Comparison of ENCODE assay signal across 12 mouse cellular contexts in genomic region chr5:77570364-77570763, GRCm38 (mm10).
A peak's percentile ranks its signal among the peaks of the same experiment; 100 is the strongest.
DNase-seq lines count a peak whose midpoint lies in the region; ATAC-seq lines count a peak whose summit lies in the region.
"Had no signal": no experiment of that assay in that cellular context is flagged by ENCODE, and none has a peak within 500 bp of the region (broad histone marks: within the 10 kb centered on the region; RNA-seq: fewer than 3 reads in every experiment).

No protein-coding gene starts in this region.

- 41% methylated on average over 9 of the region's 9 CpGs for WGBS in heart, embryonic 16.5 days
- WGBS in midbrain, embryonic 16.5 days = 53% methylated on average over 9 of the region's 9 CpGs
- WGBS in intestine, embryonic 16.5 days = 68% methylated on average over 9 of the region's 9 CpGs

- H3K4me2 ChIP-seq in heart, embryonic 16.5 days (ENCODE audit: low read depth, low read length) = no peak overlapping the region
- no peak overlapping the region for H3K4me2 ChIP-seq in midbrain, embryonic 16.5 days (ENCODE audit: low read length)
- no peak overlapping the region for H3K4me2 ChIP-seq in intestine, embryonic 16.5 days (ENCODE audit: low read depth, low read length)
- H3K4me2 ChIP-seq: liver, embryonic 11.5 days had no signal

- no peaks in the 10 kb centered on the region for H3K36me3 ChIP-seq in heart, embryonic 16.5 days (ENCODE audit: control insufficient read depth, insufficient read depth)
- no peaks in the 10 kb centered on the region for H3K36me3 ChIP-seq in midbrain, embryonic 16.5 days (ENCODE audit: control insufficient read depth, insufficient read depth, low read length)
- H3K36me3 ChIP-seq in intestine, embryonic 16.5 days (ENCODE audit: control insufficient read depth, insufficient read depth, low read length) = no peaks in the 10 kb centered on the region

- no peaks in the 10 kb centered on the region for H3K4me1 ChIP-seq in heart, embryonic 16.5 days (ENCODE audit: control insufficient read depth, insufficient read depth, low read length)
- no peaks in the 10 kb centered on the region for H3K4me1 ChIP-seq in midbrain, embryonic 16.5 days (ENCODE audit: control insufficient read depth, insufficient read depth, low read length)
- no peaks in the 10 kb centered on the region for H3K4me1 ChIP-seq in intestine, embryonic 16.5 days (ENCODE audit: control insufficient read depth, insufficient read depth, low read length)

- peak; percentile 52; the same call in 1 of the 2 replicates for ATAC-seq in heart, embryonic 16.5 days (replicated peaks; ENCODE audit: extremely low read depth, insufficient read depth, low FRiP score)
- ATAC-seq in midbrain, embryonic 16.5 days = peak; percentile 54; the same call in 1 of the 2 replicates
- ATAC-seq in intestine, embryonic 16.5 days = no peak

- no peak overlapping the region; the same call in 1 of the 2 replicates for H3K27ac ChIP-seq in heart, embryonic 16.5 days (ENCODE audit: low read length)
- H3K27ac ChIP-seq in midbrain, embryonic 16.5 days (ENCODE audit: low read length) = no peak overlapping the region
- H3K27ac ChIP-seq in intestine, embryonic 16.5 days (ENCODE audit: low read length) = no peak overlapping the region
- H3K27ac ChIP-seq: stomach, postnatal 0 days had no signal

- H3K9me3 ChIP-seq in heart, embryonic 16.5 days (replicated peaks; ENCODE audit: control insufficient read depth, low read length) = no peaks in the 10 kb centered on the region
- H3K9me3 ChIP-seq in midbrain, embryonic 16.5 days (replicated peaks; ENCODE audit: control insufficient read depth, low read length, poor library complexity, severe bottlenecking) = no peaks in the 10 kb centered on the region
- no peaks in the 10 kb centered on the region for H3K9me3 ChIP-seq in intestine, embryonic 16.5 days (ENCODE audit: control insufficient read depth, low read length)

- no peak overlapping the region for H3K9ac ChIP-seq in heart, embryonic 16.5 days (ENCODE audit: low read length)
- no peak overlapping the region for H3K9ac ChIP-seq in midbrain, embryonic 16.5 days (ENCODE audit: low read depth, low read length)
- H3K9ac ChIP-seq in intestine, embryonic 16.5 days (ENCODE audit: low read depth, low read length) = no peak overlapping the region

- peak; percentile 15 for DNase-seq in adrenal gland, postnatal 14 days
- DNase-seq in adrenal gland, postnatal 4 days (ENCODE audit: low spot score in 2 of 2) = no peak
- DNase-seq in kidney, postnatal 10 days = peak; percentile 50
- DNase-seq in kidney, adult 11 months = no peak
- no peak for DNase-seq in yolk sac, embryonic 10.5 days (ENCODE audit: low spot score)
- DNase-seq: right cerebral cortex, postnatal 25 days had no signal

- H3K4me3 ChIP-seq in heart, embryonic 16.5 days (ENCODE audit: low read length) = no peak overlapping the region
- H3K4me3 ChIP-seq in midbrain, embryonic 16.5 days (ENCODE audit: low read depth, low read length) = no peak overlapping the region
- no peak overlapping the region for H3K4me3 ChIP-seq in intestine, embryonic 16.5 days (ENCODE audit: low read length)
- H3K4me3 ChIP-seq: erythroblast, embryonic 14.5 days had no signal

- no peaks in the 10 kb centered on the region for H3K27me3 ChIP-seq in heart, embryonic 16.5 days (ENCODE audit: control insufficient read depth, insufficient read depth, low read length)
- no peaks in the 10 kb centered on the region for H3K27me3 ChIP-seq in midbrain, embryonic 16.5 days (ENCODE audit: control insufficient read depth, insufficient read depth, low read depth, low read length)
- no peaks in the 10 kb centered on the region for H3K27me3 ChIP-seq in intestine, embryonic 16.5 days (replicated peaks; ENCODE audit: control insufficient read depth, insufficient read depth, low read length)

Comparison
In these comparisons a context has a peak if more than half of its experiments do, and no peak if none do; other contexts are left out.
1. DNase-seq: peak in adrenal gland, postnatal 14 days (single experiment) and kidney, postnatal 10 days (single experiment); none in adrenal gland, postnatal 4 days (0 of 2), kidney, adult 11 months (single experiment) and yolk sac, embryonic 10.5 days (single experiment).